Mouse (Mus musculus) cerebellum, postnatal 4 days (tissue): ENCODE results near the gene Vstm2l.

Experiments
- DNase-seq, 2 experiments: peaks; one replicate each; pipeline ENCODE4 v3.0.0; 2022; ENCODE audit warnings: low spot score in 2 of 2, mixed read lengths in 1 of 2

The Vstm2l gene

DNA sequence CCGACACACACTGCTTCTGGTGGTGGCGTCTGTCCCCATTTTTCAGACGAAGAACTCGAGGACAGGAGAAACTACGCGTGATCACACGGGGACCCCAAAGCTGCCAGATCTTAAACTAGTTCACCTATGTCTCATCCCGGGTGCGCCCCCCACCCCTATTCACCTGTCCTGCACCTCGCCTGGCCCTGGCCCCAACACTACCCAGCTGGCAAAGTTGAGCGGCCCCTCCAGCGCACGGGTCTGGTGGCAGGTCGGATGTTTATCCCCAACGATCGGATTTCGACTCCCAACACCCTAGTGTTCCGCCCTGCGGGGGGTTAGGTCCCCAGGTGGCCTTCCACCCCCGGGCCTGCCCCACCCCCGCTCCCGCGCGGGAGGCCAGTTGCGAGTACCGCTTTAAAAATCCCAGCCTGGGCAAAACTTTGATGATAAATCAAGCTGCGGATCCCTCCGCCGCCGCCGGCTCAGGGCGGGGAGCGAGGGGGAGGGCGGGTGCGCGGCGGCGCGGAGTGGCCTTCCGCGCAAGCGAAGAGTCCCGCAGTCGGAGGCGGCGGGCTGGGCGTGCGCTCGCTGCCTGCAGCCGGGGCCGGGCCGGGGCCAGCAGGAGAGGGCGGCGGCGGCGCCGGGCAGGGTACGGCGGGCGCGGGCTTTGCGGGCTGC is at the start of gene Vstm2l:
Vstm2l (plus strand) TSS at position 549 of the 660 bp plus-strand sequence.
- peak in 1 of 2 experiments; percentile 70 for DNase-seq

GRCm38 (mm10) chr2:157867126-157867525 is 47.3 kb upstream of the Vstm2l start:
- no peak for DNase-seq

- DNase-seq = no peak
These were observed 44.2 kb upstream of the Vstm2l start for GRCm38 (mm10) chr2:157870247-157870646.

DNA sequence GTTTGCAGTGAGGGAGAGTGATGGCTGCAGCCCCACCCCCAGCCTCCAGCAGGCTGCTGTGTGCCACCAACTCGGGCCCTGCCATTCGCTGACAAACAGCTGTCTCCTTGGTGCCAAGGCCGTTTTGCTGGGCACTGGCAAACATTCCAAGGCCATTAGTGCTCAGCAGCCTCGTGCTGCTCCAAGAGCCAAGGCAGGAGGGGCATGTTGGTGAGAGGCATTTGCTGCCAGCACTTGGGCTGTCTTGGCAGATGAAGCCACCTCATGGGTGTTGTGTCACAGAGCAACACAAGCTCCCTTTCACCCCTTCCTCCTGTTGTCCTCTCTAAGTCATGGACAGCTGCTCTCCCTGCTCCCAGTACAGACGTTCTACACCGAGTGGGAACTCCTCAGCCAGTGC is 41.2 kb upstream of the Vstm2l start:
- DNase-seq = peak in 1 of 2 experiments; percentile 57

- DNase-seq = no peak
These were observed 40.8 kb upstream of the Vstm2l start for GRCm38 (mm10) chr2:157873691-157874090.

DNA sequence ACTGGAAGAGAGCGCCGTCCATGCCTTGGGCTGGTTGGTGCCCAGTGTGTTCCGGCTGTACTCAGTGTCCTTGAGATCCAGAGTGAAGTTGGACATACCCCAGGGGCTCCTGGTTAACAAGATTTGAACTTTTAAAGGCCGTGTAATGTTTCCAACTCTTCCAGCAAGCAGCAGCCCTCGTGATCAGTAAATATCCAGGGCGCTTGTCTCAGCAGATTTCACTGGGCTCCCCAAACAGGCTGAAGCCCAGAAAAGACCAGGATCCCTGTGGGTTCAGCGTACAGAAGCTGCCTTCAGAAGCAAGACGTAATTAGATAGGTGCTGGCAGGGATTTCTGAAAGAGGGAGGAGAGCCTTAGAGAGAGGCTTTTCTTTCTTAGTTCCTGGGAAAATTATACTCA is 39.3 kb upstream of the Vstm2l start:
- DNase-seq = no peak

GRCm38 (mm10) chr2:157877394-157877793 is 37.1 kb upstream of the Vstm2l start:
- DNase-seq = no peak

DNA sequence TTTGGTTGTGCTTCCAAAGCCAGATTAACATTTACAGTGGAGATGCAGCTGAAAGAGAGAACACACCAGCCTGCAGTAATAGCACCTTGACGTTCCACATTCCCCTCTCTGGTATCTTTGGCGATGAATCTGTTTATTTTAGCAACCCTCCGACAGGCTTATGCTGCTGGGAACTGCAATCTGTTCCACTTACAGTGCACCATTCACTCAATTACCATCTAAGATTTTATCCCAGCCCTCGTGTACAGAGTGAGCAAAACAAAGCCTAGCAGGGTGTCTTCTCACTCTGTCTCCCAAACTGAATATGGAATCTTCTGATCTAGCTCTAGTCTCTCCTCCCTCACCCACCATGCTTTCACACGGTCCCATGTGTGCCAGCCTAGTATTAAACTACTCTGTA is 36.5 kb upstream of the Vstm2l start:
- no peak for DNase-seq

DNA sequence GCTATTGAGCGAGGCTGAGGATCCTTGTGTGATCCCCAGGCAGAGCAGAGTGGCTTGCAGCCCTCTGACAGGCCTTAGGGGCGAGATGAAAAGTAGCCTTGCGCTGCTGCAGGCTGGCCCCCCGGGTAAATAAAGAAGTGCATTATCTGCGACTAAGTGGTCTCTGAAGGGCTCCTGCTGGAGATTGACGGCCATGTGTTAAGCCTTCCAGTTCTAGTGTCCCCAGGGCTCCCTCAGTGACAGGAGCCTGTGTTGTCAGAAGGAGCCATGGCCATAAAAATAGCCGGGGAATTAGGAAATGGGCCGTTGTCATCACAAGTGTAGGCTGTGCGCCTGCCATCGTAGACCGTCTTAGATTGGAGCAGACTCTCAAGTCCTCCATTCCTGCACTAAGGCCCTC is 32.5 kb upstream of the Vstm2l start:
- DNase-seq = no peak

DNA sequence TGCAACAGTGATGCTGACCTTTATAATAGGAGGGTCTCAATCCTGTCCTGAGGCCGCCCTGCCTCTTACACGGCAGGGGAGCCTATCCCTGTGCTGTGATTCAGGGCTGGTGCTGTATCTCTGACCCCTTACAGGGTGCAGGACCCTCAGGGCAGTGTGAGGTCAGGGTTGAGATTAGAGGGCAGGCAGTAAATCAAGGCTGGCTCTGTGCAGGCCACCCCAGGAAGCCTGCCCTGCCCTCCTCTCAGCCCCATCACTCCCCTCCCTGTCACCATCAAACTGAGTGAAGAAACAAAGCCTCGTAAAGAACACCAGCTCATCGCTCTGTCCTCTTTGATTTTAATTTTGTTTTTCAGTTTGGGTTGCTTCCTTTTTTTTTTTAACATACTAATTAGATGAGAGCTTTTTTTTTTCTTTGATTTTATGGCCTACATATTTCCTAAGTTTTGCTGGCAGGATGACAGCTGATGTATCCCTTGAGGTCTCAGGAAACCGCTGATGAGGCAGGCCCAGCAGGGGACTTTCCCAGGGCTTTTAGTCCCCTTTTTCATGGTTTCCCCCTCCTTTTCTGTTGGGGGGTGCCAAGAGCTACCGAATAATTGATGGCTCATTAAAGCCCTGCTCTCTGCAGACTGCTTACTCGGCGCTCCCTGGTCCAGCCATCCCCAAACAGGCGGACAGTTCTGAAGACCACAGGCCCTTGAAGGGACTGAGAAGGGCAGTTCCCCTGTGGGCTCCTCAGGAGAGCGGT is 27.0 kb upstream of the Vstm2l start:
- DNase-seq = no peak

DNA sequence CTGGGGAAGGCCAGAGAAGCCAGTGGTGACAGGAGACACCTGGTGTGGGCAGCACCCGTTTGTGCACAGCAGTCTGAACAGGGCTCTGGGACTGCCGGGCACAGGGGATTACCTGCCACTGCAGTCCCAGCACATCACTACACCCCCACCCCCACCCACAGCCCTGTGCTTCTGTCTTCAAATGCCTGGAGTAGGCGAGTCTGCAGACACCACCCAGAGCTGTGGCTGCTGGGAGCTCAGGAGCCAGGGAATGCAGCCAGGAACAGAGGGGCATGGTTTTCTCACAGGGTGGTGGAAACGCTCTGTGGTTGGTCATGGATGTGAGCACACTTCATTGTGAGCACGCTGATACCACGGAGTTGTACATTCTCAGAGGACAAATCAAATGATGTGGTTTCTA is 23.3 kb upstream of the Vstm2l start:
- no peak for DNase-seq

- peak in 1 of 2 experiments; percentile 34 for DNase-seq
These were observed 17.3 kb upstream of the Vstm2l start for GRCm38 (mm10) chr2:157897131-157897530.

- DNase-seq = peak in 1 of 2 experiments; percentile 57
These were observed 1.2 kb upstream of the Vstm2l start for GRCm38 (mm10) chr2:157913204-157913636.

DNA sequence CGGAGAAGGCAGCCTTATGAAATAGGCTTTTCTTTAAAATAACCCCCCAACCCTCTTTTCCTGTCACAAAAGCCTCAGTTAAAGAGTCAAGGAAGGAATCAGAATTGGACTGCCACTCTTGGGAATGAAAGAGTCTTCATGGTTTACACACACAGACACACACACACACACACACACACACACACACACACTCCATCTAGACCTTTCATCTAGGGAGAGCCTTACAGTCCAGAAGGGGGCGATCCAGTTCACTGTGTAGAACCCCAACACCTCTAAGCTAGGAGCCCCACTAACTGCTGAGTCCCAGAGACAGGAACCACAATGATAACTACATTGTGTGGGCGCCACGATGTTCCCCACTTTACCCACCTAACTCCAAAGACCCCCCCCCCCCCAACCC is 748 bp upstream of the Vstm2l start:
- DNase-seq = no peak

DNA sequence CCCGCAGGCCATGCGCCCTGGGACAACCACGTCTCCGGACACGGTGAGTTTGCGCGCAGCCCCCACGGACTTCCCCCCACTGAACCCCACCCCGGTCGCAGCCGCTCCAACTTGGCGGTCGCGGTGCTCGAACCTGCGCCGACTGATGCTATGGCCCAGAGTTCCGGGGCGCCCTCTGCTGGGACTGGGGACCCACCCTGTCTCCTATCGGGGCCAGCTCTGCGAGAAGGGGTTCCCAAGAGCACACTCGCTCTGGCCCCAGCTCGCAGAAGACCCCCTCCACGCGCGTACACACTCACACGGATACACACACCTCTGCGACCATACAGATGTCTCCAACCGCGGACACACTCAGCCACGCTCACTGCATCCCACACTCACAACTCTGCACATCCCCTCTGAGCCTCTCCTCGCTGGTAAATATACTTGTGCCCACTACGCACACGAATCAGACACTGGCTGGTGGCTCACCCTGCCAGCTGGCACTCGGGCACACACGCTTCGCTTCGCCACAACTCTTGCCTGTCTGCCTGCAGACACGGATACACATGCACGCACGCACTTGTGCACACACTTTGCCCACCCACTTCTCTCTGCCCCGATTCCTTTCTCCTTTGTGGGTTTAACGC is 550 bp downstream of the Vstm2l start:
- peak in 1 of 2 experiments; percentile 41 for DNase-seq

DNA sequence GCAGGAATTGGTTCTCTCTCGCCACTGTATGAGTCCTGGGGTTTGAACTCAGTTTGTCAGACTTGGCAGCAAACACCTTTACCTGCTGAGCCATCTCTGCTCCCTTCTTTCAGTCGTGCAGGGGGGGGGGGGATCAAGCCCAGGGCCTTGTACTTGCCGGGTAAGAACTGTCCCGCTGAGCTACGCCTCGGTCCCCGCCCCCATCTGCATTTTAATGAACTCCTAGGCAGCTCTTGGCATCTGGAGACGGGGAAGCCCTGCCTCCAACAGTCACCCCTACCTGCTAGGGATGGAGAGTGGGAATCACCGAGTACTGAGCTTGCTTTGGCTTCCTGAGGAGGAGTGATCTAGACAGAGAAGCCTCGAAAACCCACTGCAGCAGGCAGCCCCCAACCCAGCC is 4.1 kb downstream of the Vstm2l start:
- no peak for DNase-seq

DNA sequence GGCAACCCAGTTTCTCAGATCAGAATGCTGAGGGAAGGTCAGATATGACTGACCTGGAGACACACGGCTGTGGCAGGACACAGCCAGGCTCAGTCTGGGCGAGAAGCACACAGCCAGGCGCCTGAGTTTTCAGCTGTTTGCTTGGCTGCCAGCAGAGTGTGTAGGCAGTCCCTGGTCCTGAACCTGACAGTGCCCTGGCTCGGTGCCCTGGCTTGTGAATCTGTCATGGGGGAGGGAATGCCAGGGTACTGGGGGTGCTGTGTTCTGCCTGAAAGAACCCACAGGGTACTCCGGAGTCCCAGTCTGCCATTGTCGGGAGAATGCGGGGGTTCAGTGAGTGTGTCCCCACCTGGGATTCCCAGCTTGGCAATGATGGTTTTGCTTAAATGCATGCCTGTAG is 7.1 kb downstream of the Vstm2l start:
- DNase-seq = no peak

- DNase-seq = no peak
These were observed 9.0 kb downstream of the Vstm2l start for GRCm38 (mm10) chr2:157923406-157923805.

DNA sequence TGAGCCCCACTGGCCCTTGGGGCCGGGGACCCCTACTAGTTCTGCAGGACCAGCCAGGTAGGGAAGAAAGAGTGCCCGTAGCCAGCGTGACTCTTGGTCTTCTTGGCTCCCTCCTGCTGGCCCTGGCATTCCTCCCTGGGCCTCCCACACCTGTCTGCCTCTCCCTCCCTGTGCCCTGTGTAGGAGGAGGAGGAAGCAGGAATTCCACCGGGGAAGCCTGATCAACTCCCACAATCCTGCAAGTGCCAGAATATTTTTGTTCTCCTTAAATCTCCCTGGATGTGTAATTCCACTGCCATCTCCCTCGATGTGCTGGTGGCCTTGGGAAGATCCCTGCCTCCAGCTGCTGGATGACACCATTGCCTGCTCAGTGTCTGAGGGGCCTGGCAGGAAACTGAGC is 10.1 kb downstream of the Vstm2l start:
- DNase-seq = no peak

- no peak for DNase-seq
These were observed 12.0 kb downstream of the Vstm2l start for GRCm38 (mm10) chr2:157926502-157926901.

DNA sequence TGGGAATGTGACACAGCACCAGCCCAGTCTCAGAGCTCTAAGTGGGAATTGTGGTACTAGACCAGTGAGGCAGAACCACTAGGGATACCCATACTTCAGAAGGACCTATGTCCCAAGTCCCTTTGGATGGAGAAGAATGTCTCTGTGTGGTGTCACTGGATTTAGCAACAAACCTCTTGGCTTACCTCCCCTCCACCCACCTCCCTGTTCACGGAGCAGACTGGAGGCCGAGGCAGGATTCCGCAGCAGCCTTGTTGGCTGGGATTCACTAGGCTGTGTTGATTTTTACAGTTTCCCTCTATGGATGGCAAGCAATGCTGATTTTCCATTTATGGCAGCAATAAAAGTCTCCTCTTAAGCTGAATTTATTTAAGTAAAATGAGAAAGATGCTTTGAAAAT is 12.5 kb downstream of the Vstm2l start:
- DNase-seq = no peak

GRCm38 (mm10) chr2:157927397-157927796 is 12.9 kb downstream of the Vstm2l start:
- no peak for DNase-seq

GRCm38 (mm10) chr2:157927815-157928214 is 13.4 kb downstream of the Vstm2l start:
- DNase-seq = no peak
